24 mouse cellular contexts compared by ENCODE assay signal in genomic region chr1:95834652-95835051, GRCm38 (mm10).
"Had no signal": no experiment of that assay in that cellular context is flagged by ENCODE, and none has a peak within 500 bp of the region (broad histone marks: within the 10 kb centered on the region; RNA-seq: fewer than 3 reads in every experiment).

No protein-coding gene starts in this region.

- H3K4me1 ChIP-seq: embryonic facial prominence, embryonic 10.5 days; embryonic facial prominence, embryonic 12.5 days; embryonic facial prominence, embryonic 13.5 days; embryonic facial prominence, embryonic 15.5 days; forebrain, embryonic 12.5 days; forebrain, embryonic 13.5 days; forebrain, embryonic 15.5 days had no signal

- H3K4me3 ChIP-seq: embryonic facial prominence, embryonic 10.5 days; embryonic facial prominence, embryonic 12.5 days; embryonic facial prominence, embryonic 13.5 days; embryonic facial prominence, embryonic 15.5 days; erythroblast, embryonic 14.5 days; forebrain, embryonic 12.5 days; forebrain, embryonic 13.5 days; forebrain, embryonic 15.5 days; gastrocnemius, adult 2 months; heart, adult 2 months had no signal

- H3K9me3 ChIP-seq: embryonic facial prominence, embryonic 10.5 days; embryonic facial prominence, embryonic 12.5 days; embryonic facial prominence, embryonic 13.5 days; embryonic facial prominence, embryonic 15.5 days; forebrain, embryonic 12.5 days; forebrain, embryonic 13.5 days; forebrain, embryonic 15.5 days had no signal

- H3K4me2 ChIP-seq: embryonic facial prominence, embryonic 12.5 days; embryonic facial prominence, embryonic 13.5 days; embryonic facial prominence, embryonic 15.5 days; forebrain, embryonic 12.5 days; forebrain, embryonic 13.5 days; forebrain, embryonic 15.5 days had no signal

- DNase-seq: cerebellum, adult 9-10 months; cerebellum, adult 9-11 months; cerebellum, postnatal 10 days; cerebellum, postnatal 14 days; cerebellum, postnatal 25 days; cerebellum, postnatal 36 days; embryo, embryonic 11 days; forebrain, postnatal 0 days; gastrocnemius, adult 2 months; gastrocnemius, postnatal 10 days; gastrocnemius, postnatal 14 days; gastrocnemius, postnatal 25 days; gastrocnemius, postnatal 36 days; heart, adult 11 months; heart, adult 18-20 months; heart, adult 2 months had no signal

- H3K27me3 ChIP-seq: embryonic facial prominence, embryonic 12.5 days; embryonic facial prominence, embryonic 13.5 days; embryonic facial prominence, embryonic 15.5 days; forebrain, embryonic 12.5 days; forebrain, embryonic 13.5 days; forebrain, embryonic 15.5 days had no signal

- H3K36me3 ChIP-seq: embryonic facial prominence, embryonic 10.5 days; embryonic facial prominence, embryonic 12.5 days; embryonic facial prominence, embryonic 13.5 days; embryonic facial prominence, embryonic 15.5 days; forebrain, embryonic 12.5 days; forebrain, embryonic 15.5 days had no signal

- H3K9ac ChIP-seq: embryonic facial prominence, embryonic 12.5 days; embryonic facial prominence, embryonic 13.5 days; embryonic facial prominence, embryonic 15.5 days; forebrain, embryonic 12.5 days; forebrain, embryonic 13.5 days; forebrain, embryonic 15.5 days; forebrain, postnatal 0 days had no signal

- H3K27ac ChIP-seq: embryonic facial prominence, embryonic 10.5 days; embryonic facial prominence, embryonic 12.5 days; embryonic facial prominence, embryonic 13.5 days; embryonic facial prominence, embryonic 15.5 days; forebrain, embryonic 12.5 days; forebrain, embryonic 13.5 days; forebrain, embryonic 15.5 days; gastrocnemius, adult 2 months; heart, adult 2 months had no signal
